In the genomic region with DNA sequence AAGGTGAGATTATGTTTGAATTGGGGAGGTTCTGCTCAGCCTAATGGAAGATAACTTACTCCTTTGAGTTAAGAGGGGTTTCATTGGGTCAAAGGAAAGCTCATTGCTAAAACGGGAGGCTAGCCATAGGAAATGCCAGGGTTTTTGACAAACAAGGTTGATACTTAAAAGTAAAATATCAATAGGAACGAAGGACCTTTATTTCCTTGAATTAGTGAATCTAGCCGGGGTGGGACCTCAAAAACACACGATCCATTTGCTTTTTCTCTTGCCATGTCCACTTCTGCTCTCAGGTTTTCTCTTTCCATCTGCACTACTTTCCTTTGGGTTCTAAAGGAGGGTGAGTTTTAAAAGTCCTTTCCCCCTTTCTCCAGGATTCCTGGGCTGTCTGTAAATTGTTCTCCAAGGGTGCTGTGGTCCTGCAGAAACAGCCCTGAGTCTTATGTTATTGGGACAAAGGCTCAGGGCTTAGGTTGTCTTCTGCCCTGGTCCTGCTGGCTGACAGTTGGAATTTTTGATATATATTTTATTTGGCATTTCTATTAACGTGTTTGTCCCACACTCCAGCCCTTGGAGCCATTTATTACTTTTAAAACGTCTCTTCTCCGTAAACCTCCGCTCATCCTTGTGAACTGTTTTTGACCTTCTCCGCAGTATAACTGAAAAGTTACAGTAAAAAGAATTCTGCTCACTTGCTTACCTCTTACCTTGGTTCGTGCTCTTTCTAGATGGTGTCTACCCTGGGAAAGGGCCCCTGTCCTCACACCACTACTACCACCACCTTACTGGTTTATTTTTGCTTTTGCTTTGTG, we compare ENCODE assay signal across 8 mouse cellular contexts. TPM values are rescaled to one million over a fixed set of nuclear protein-coding genes. Genes with fewer than 3 reads are reported as not detected.
A peak's percentile ranks its signal among the peaks of the same experiment; 100 is the strongest.
DNase-seq lines count a peak whose midpoint lies in the region; ATAC-seq and TF ChIP-seq lines count a peak whose summit lies in the region.
"Had no signal": no experiment of that assay in that cellular context is flagged by ENCODE, and none has a peak within 500 bp of the region (broad histone marks: within the 10 kb centered on the region; RNA-seq: fewer than 3 reads in every experiment).

No protein-coding gene starts in this region.

- TF ChIP-seq CTCF in forebrain, postnatal 0 days (IDR thresholded peaks at IDR 0.05; ENCODE audit: low read depth): no peak
- TF ChIP-seq CTCF in stomach, postnatal 0 days (IDR thresholded peaks at IDR 0.05; ENCODE audit: low read depth): no peak

- H3K4me2 ChIP-seq in lung, embryonic 15.5 days: peak overlapping the region; percentile 60
- peak overlapping the region; percentile 61 for H3K4me2 ChIP-seq in forebrain, postnatal 0 days (ENCODE audit: low read depth)
- H3K4me2 ChIP-seq in liver, embryonic 12.5 days: 0 out of 2 replicates have a peak overlapping the region, but pooled peaks have one; percentile 45
- peak overlapping the region; percentile 80 for H3K4me2 ChIP-seq in stomach, postnatal 0 days (replicated peaks; ENCODE audit: low read depth)

- H3K9me3 ChIP-seq in lung, embryonic 15.5 days: no peaks in the 10 kb centered on the region
- no peaks in the 10 kb centered on the region for H3K9me3 ChIP-seq in forebrain, postnatal 0 days (ENCODE audit: low read length)
- H3K9me3 ChIP-seq in liver, embryonic 12.5 days (replicated peaks): no peaks in the 10 kb centered on the region
- H3K9me3 ChIP-seq in stomach, postnatal 0 days (ENCODE audit: control insufficient read depth, low read length): no peaks in the 10 kb centered on the region

- TF ChIP-seq EP300 in stomach, postnatal 0 days (optimal IDR thresholded peaks at IDR 0.05): no peak

- peaks cover 55% of the 10 kb centered on the region for H3K27me3 ChIP-seq in lung, embryonic 15.5 days
- H3K27me3 ChIP-seq in forebrain, postnatal 0 days (ENCODE audit: insufficient read depth, low read length): no peaks in the 10 kb centered on the region
- peaks cover 98% of the 10 kb centered on the region for H3K27me3 ChIP-seq in liver, embryonic 12.5 days (replicated peaks)
- H3K27me3 ChIP-seq in stomach, postnatal 0 days (ENCODE audit: control insufficient read depth, insufficient read depth, low read length): no peaks in the 10 kb centered on the region

- no peak for ATAC-seq in lung, embryonic 15.5 days (ENCODE audit: borderline replicate concordance, extremely low read depth, low FRiP score, low TSS enrichment)
- no peak for ATAC-seq in forebrain, postnatal 0 days
- ATAC-seq in liver, embryonic 12.5 days: no peak
- no peak for ATAC-seq in stomach, postnatal 0 days (ENCODE audit: low FRiP score, low TSS enrichment)

- H3K4me1 ChIP-seq in lung, embryonic 15.5 days: peaks cover 17% of the 10 kb centered on the region
- H3K4me1 ChIP-seq in forebrain, postnatal 0 days (ENCODE audit: insufficient read depth): no peaks in the 10 kb centered on the region
- H3K4me1 ChIP-seq in liver, embryonic 12.5 days: peaks cover 8% of the 10 kb centered on the region
- no peaks in the 10 kb centered on the region for H3K4me1 ChIP-seq in stomach, postnatal 0 days (replicated peaks; ENCODE audit: control insufficient read depth, insufficient read depth)

- no peak overlapping the region; the same call in 1 of the 2 replicates for H3K27ac ChIP-seq in lung, embryonic 15.5 days
- H3K27ac ChIP-seq in forebrain, postnatal 0 days (ENCODE audit: low read depth, low read length): peak overlapping the region; percentile 96
- no peak overlapping the region for H3K27ac ChIP-seq in liver, embryonic 12.5 days
- peak overlapping the region; percentile 74 for H3K27ac ChIP-seq in stomach, postnatal 0 days (replicated peaks)

- no peaks in the 10 kb centered on the region for H3K36me3 ChIP-seq in lung, embryonic 15.5 days
- H3K36me3 ChIP-seq in forebrain, postnatal 0 days (ENCODE audit: insufficient read depth): no peaks in the 10 kb centered on the region
- no peaks in the 10 kb centered on the region for H3K36me3 ChIP-seq in liver, embryonic 12.5 days
- no peaks in the 10 kb centered on the region for H3K36me3 ChIP-seq in stomach, postnatal 0 days (ENCODE audit: control insufficient read depth, insufficient read depth, low read length)

- peak overlapping the region; percentile 37 for H3K4me3 ChIP-seq in lung, embryonic 15.5 days
- H3K4me3 ChIP-seq in forebrain, postnatal 0 days (ENCODE audit: low read depth, low read length): peak overlapping the region; percentile 70
- H3K4me3 ChIP-seq in liver, embryonic 12.5 days: no peak overlapping the region
- H3K4me3 ChIP-seq in stomach, postnatal 0 days (ENCODE audit: low read depth, low read length): peak overlapping the region; percentile 70

- DNase-seq in lung, postnatal 10 days: no peak
- DNase-seq in forebrain, postnatal 0 days: peak; percentile 46
- no peak for DNase-seq in stomach, postnatal 0 days (ENCODE audit: low spot score)
- DNase-seq in right cerebral cortex, adult 18-20 months: no peak
- no peak for DNase-seq in urinary bladder, postnatal 14 days (ENCODE audit: low spot score)
- DNase-seq: thymus, adult 2 months had no signal

- no peak overlapping the region; the same call in 1 of the 2 replicates for H3K9ac ChIP-seq in lung, embryonic 15.5 days
- peak overlapping the region; percentile 77 for H3K9ac ChIP-seq in forebrain, postnatal 0 days
- no peak overlapping the region for H3K9ac ChIP-seq in liver, embryonic 12.5 days
- H3K9ac ChIP-seq in stomach, postnatal 0 days (ENCODE audit: low read length): peak overlapping the region; percentile 52

- WGBS in lung, embryonic 15.5 days: 28% methylated on average over 10 of the region's 10 CpGs
- WGBS in forebrain, postnatal 0 days: 9% methylated on average over 10 of the region's 10 CpGs
- 19% methylated on average over 10 of the region's 10 CpGs for WGBS in liver, embryonic 12.5 days (ENCODE audit: insufficient replicate concordance)
- WGBS in stomach, postnatal 0 days: 38% methylated on average over 10 of the region's 10 CpGs

RNA-seq across cellular contexts. Expression of gene Meis2, which starts 5.2 kb away (rescaled TPM):
- polyA plus RNA-seq in lung, embryonic 15.5 days (2015; fragmentation: Nextera tagmentation; extraction: Ambion mirVana): 24.4 and 25.8 TPM in 2 replicates
- 204 and 227 TPM in 2 replicates for total RNA-seq in forebrain, postnatal 0 days (2014; rRNA removed)
- 85.5 and 106 TPM in 2 replicates for polyA plus RNA-seq in forebrain, postnatal 0 days (2015; fragmentation: Nextera tagmentation; extraction: Ambion mirVana)
- 5.9 and 6.0 TPM in 2 replicates for polyA plus RNA-seq in liver, embryonic 12.5 days (2016; fragmentation: Nextera tagmentation; extraction: Ambion mirVana)
- 17.7 and 20.2 TPM in 2 replicates for polyA plus RNA-seq in stomach, postnatal 0 days (2015; fragmentation: Nextera tagmentation; extraction: Ambion mirVana)

Comparison
In these comparisons a context has a peak if more than half of its experiments do, and no peak if none do; other contexts are left out.
1. H3K27ac ChIP-seq: peak in forebrain, postnatal 0 days (single experiment) and stomach, postnatal 0 days (single experiment); none in lung, embryonic 15.5 days (single experiment) and liver, embryonic 12.5 days (single experiment).
2. H3K9ac ChIP-seq: peak in forebrain, postnatal 0 days (single experiment) and stomach, postnatal 0 days (single experiment); none in lung, embryonic 15.5 days (single experiment) and liver, embryonic 12.5 days (single experiment).
3. Peak in every context shown above with its lines, with median percentiles within 50 percentile points of each other: H3K4me2 ChIP-seq.